Mouse (Mus musculus) mesoderm, embryonic 11.5 days (tissue): ENCODE data around the gene Avpr2.

Source experiments
- DNase-seq: peaks from one replicate; pipeline ENCODE4 v3.0.0-alpha.2; 2012; ENCODE audit warnings: low read depth, low spot score

Gene Avpr2

GRCm38 (mm10) chrX:73891551-73892152, at the start of gene Avpr2:
Gene Avpr2, plus strand, starts transcription at chrX:73892102.
- no peak for DNase-seq

- no peak for DNase-seq
Measured at GRCm38 (mm10) chrX:73854326-73855086, 37.4 kb upstream of the Avpr2 start.

- DNase-seq: no peak
Measured at GRCm38 (mm10) chrX:73855087-73855408, 36.9 kb upstream of the Avpr2 start.

GRCm38 (mm10) chrX:73864692-73865091, 27.2 kb upstream of the Avpr2 start:
- DNase-seq: peak; percentile 68

- no peak for DNase-seq
Measured at GRCm38 (mm10) chrX:73867256-73867655, 24.6 kb upstream of the Avpr2 start.

- DNase-seq: no peak
Measured at GRCm38 (mm10) chrX:73867852-73868251, 24.1 kb upstream of the Avpr2 start.

- DNase-seq: peak; percentile 49
Measured at GRCm38 (mm10) chrX:73869334-73869733, 22.6 kb upstream of the Avpr2 start.

GRCm38 (mm10) chrX:73871474-73871873, 20.4 kb upstream of the Avpr2 start:
- DNase-seq: no peak

GRCm38 (mm10) chrX:73871956-73872355, 19.9 kb upstream of the Avpr2 start:
- no peak for DNase-seq

GRCm38 (mm10) chrX:73875881-73876280, 16.0 kb upstream of the Avpr2 start:
- no peak for DNase-seq

GRCm38 (mm10) chrX:73877014-73877413, 14.9 kb upstream of the Avpr2 start:
- no peak for DNase-seq

- peak; percentile 19 for DNase-seq
Measured at GRCm38 (mm10) chrX:73880194-73881035, 11.5 kb upstream of the Avpr2 start.

GRCm38 (mm10) chrX:73881036-73881427, 10.9 kb upstream of the Avpr2 start:
- no peak for DNase-seq

- DNase-seq: peak; percentile 21
Measured at GRCm38 (mm10) chrX:73881463-73881862, 10.4 kb upstream of the Avpr2 start.

- no peak for DNase-seq
Measured at GRCm38 (mm10) chrX:73892833-73893232, 931 bp downstream of the Avpr2 start.

- peak; percentile 22 for DNase-seq
Measured at GRCm38 (mm10) chrX:73895719-73896118, 3.8 kb downstream of the Avpr2 start, which contains the start of gene L1cam. Gene L1cam, minus strand, starts transcription at chrX:73896105.

- no peak for DNase-seq
Measured at GRCm38 (mm10) chrX:73897959-73898358, 6.1 kb downstream of the Avpr2 start.

- no peak for DNase-seq
Measured at GRCm38 (mm10) chrX:73910049-73910448, 18.1 kb downstream of the Avpr2 start.

- no peak for DNase-seq
Measured at GRCm38 (mm10) chrX:73910451-73910850, 18.5 kb downstream of the Avpr2 start.

- no peak for DNase-seq
Measured at GRCm38 (mm10) chrX:73911156-73911555, 19.3 kb downstream of the Avpr2 start.

GRCm38 (mm10) chrX:73911588-73911987, 19.7 kb downstream of the Avpr2 start:
- DNase-seq: no peak
